Mouse (Mus musculus): Measurements from ENCODE around the gene Shd.

DNA sequence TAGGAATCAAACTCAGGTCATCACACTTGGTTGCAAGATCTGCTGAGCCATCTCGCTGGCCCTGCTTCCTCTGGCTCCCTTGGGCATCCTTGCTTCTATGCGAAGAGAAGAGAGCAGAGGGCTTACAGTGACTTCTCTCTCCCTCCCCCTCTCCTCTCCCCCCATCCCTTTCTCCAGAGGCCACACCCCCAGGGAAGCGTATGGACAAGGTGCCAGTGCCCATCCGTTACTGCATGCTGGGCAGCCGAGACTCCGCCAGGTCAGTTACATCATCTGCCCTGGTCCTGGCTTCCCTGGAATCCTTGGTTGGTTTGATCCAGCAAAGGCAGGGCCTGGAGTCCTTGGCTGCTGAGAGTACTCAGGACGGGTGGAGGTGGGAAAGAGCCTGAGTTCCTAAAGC, 41.2 kb downstream of the Shd start:
- TF ChIP-seq CTCF (conservative IDR thresholded peaks at IDR 0.05; ENCODE audit: insufficient read depth, insufficient read length, low read depth, low read length) (no peak), POLR2A (IDR thresholded peaks at IDR 0.05; ENCODE audit: low read depth, low read length) (no peak)

Data from kidney, adult 2 months (tissue).